Mouse (Mus musculus) liver, embryonic 11.5 days (tissue): ENCODE results near the gene Gm14139. TPM values are rescaled to one million over a fixed set of nuclear protein-coding genes. Genes with fewer than 3 reads are reported as not detected.
"Not testable (repeated sequence)": the region's sequence is repeated elsewhere in the genome, so short reads cannot be mapped to it uniquely, and the experiment has no call there.

Experiments used
- ATAC-seq: fragments of 200-750 bp; cut with Nextera tagmentation; replicated peaks from 2 replicates; pipeline ENCODE4 v1.8.0; 2017; ENCODE audit warnings: moderate number of reproducible peaks, mild to moderate bottlenecking, moderate TSS enrichment, moderate library complexity; ENCODE audit not compliant: low FRiP score
- DNase-seq: peaks from one replicate; pipeline ENCODE4 v3.0.0-alpha.2; 2017; ENCODE audit warnings: low spot score
- H3K27ac ChIP-seq: fragments of 300-500 bp; sonication (generic); 2 replicates; pipeline ENCODE4 v1.5.1; 2014; ENCODE audit warnings: mild to moderate bottlenecking, low read depth, low read length, control low read depth
- H3K27me3 ChIP-seq: fragments of 300-500 bp; sonication (generic); replicated peaks from 2 replicates; pipeline ENCODE4 v1.6.1; 2014; ENCODE audit warnings: low read length, mixed read lengths; ENCODE audit not compliant: control insufficient read depth, insufficient read depth
- H3K36me3 ChIP-seq: fragments of 300-500 bp; sonication (generic); 2 replicates; pipeline ENCODE4 v1.6.1; 2014; ENCODE audit warnings: mild to moderate bottlenecking, low read length, moderate library complexity, mixed read lengths; ENCODE audit not compliant: control insufficient read depth, insufficient read depth
- H3K4me1 ChIP-seq: fragments of 300-500 bp; sonication (generic); replicated peaks from 2 replicates; pipeline ENCODE4 v1.6.1; 2014; ENCODE audit warnings: low read length, mixed read lengths; ENCODE audit not compliant: control insufficient read depth, insufficient read depth
- H3K4me2 ChIP-seq: fragments of 300-500 bp; sonication (generic); 2 replicates; pipeline ENCODE4 v1.6.1; 2014; ENCODE audit warnings: mild to moderate bottlenecking, control low read depth, moderate library complexity
- H3K4me3 ChIP-seq: fragments of 300-500 bp; sonication (generic); 2 replicates; pipeline ENCODE4 v1.5.1; 2014; ENCODE audit warnings: low read depth, low read length, control low read depth
- H3K9ac ChIP-seq: fragments of 300-500 bp; sonication (generic); 2 replicates; pipeline ENCODE4 v1.6.1; 2014; ENCODE audit warnings: low read depth, low read length, control low read depth
- H3K9me3 ChIP-seq: fragments of 300-500 bp; sonication (generic); 2 replicates; pipeline ENCODE4 v1.6.1; 2016; ENCODE audit warnings: low read length, inconsistent platforms, mixed read lengths; ENCODE audit not compliant: control insufficient read depth
- WGBS: fragments of 180-500 bp; shearing (Covaris S2); extraction: QIAGEN DNeasy Blood & Tissue Kit; methylation state at CpG from one replicate; pipeline ENCODE4 v1.1.7; 2014; 5-methylcytosine and 5-hydroxymethylcytosine counted together
- polyA plus RNA-seq: library from polyadenylated mRNA; unstranded; fragments of >200 nt; fragmentation: Nextera tagmentation; extraction: Ambion mirVana; gene quantifications from 2 replicates; pipeline ENCODE4 v1.2.1, GENCODE M21; 2014

Gm14139 gene
- polyA plus RNA-seq, 1 experiment from 2014 or later: not detected

DNA sequence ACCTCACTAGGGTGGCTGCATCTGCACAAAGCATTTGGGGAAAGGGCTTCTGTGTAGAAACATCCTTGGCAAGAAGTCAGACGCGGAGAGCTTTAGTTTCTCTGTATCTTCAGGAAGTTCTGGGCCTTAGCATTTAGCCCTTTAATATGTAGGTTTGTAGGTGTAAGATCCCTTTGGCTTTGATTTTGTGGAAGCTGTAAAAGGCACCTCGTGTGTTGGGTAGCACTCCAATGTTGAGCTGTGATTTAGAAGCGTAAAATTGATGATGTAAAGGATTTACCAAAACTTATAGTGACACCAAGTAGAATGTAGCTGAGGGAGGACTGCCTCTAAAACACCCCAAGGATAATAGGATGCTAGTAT, 36.8 kb downstream of the Gm14139 start:
- H3K4me3 ChIP-seq: peak overlapping the region; percentile 41
- DNase-seq, ATAC-seq, H3K9me3 ChIP-seq, H3K27me3 ChIP-seq, H3K36me3 ChIP-seq, H3K4me1 ChIP-seq, H3K9ac ChIP-seq, H3K27ac ChIP-seq: not testable (repeated sequence)
- peak overlapping the region; percentile 49 for H3K4me2 ChIP-seq
- WGBS: 21% methylated on average over 2 of the region's 4 CpGs

DNA sequence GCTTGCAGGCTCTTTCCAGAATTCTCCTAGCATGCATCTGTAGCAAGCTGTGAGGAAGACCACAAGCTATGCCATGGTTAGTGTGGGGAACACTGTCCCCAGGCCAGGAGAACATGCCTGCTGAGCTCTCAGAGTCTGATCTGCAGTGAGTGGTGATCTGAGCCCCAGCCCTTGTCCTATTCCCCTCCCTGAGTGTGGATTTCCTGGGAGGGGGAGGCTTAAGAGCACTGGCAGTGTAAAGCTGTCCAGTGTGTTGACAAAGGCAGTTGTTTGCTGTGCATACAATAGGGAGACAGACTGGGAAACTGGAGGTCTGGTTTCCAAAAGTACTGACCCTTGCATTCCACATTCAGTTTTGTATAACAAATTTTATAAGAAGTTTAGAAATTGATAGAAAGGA, 41.7 kb downstream of the Gm14139 start:
- ATAC-seq: peak; percentile 27; the same call in 1 of the 2 replicates
- not testable (repeated sequence) for H3K4me1 ChIP-seq, H3K4me2 ChIP-seq, H3K9ac ChIP-seq, H3K9me3 ChIP-seq, H3K36me3 ChIP-seq, DNase-seq, H3K27ac ChIP-seq, H3K27me3 ChIP-seq, H3K4me3 ChIP-seq

Other genes starting within 250 kb of the Gm14139 start
- 6.9 and 7.4 TPM in 2 replicates for gene Zfp120, start 45.0 kb upstream of the Gm14139 start, polyA plus RNA-seq
- not detected in 2 replicates for gene Gm10770, start 2.1 kb upstream of the Gm14139 start, polyA plus RNA-seq
- gene Zfp937, start 36.3 kb downstream of the Gm14139 start, polyA plus RNA-seq: 4.1 and 4.5 TPM in 2 replicates
- 2.4 and 3.3 TPM in 2 replicates for gene Gm21994, start 73.8 kb downstream of the Gm14139 start, polyA plus RNA-seq
- not detected in 2 replicates for gene Gm14124, start 75.8 kb downstream of the Gm14139 start, polyA plus RNA-seq
- 1.5 and 2.7 TPM in 2 replicates for gene Gm10130, start 141.9 kb downstream of the Gm14139 start, polyA plus RNA-seq
- gene 3300002I08Rik, start 181.0 kb downstream of the Gm14139 start, polyA plus RNA-seq: 4.4 TPM in 2 replicates